Mouse (Mus musculus) layer of hippocampus, postnatal 25 days (tissue): ENCODE data around the gene Clpp. TPM values are rescaled to one million over a fixed set of nuclear protein-coding genes. Genes with fewer than 3 reads are reported as not detected.

Source experiments
- DNase-seq, 2 experiments: peaks; one replicate each; pipeline ENCODE4 v3.0.0; 2022; ENCODE audit warnings: mixed read lengths in 2 of 2, low spot score in 1 of 2; ENCODE audit errors: extremely low spot score in 1 of 2
- total RNA-seq, 2 experiments: library from RNA; stranded (reverse); gene quantifications; 2 replicates each; pipeline ENCODE4 v1.2.3; 2021

Clpp gene
- total RNA-seq, 2 experiments from 2014 or later = 57.8 to 68.3 TPM

- no peak for DNase-seq
These were observed 3.9 kb upstream of the Clpp start for GRCm38 (mm10) chr17:56986105-56986805.

DNA sequence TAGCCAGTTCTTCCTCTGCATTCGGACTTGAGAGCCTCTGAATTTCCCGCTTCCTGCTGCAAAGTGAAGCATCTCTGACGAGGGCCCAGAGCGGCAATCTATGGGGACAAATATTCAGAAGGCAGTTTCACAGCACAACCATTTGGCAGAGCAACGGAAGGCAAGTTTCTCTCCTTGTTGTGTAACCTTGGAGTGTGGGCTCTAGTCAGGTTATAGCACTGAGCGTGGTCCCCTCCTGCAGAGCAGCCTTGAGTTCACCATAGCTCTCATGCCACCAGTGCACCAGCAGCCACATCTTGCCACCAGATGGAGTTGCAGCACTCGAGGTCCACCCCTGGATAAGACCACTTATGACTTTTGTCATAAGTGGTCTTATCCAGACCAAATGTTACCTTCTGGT, 1.7 kb upstream of the Clpp start:
- no peak for DNase-seq

DNA sequence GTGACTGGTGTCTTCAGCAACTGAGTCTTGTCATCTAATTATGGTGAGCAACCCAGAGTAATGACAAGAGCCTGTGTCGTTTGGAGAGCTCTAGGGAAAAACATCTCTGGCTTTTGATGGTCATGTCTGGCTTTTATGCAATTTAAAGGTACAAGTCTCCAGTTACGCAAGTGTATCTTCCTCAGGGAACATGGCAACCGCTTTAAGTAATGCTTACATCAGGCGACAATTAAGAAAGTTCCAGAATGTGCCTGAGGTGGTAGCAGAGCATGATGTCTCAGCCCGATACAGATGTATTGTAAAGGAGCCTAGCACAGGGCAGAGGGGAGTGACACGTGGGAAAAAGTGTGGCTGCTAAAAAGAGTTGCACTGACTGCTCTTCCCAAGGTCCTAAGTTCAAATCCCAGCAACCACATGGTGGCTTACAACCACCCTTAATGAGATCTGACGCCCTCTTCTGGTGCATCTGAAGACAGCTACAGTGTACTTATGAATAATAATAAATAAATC, 1.1 kb upstream of the Clpp start:
- no peak for DNase-seq

- peak in 1 of 2 experiments; percentile 56 for DNase-seq
These were observed 514 bp upstream of the Clpp start for GRCm38 (mm10) chr17:56989467-56990114.

- DNase-seq = peak in 1 of 2 experiments; percentile 4
These were observed 861 bp downstream of the Clpp start for GRCm38 (mm10) chr17:56990966-56991365.

DNA sequence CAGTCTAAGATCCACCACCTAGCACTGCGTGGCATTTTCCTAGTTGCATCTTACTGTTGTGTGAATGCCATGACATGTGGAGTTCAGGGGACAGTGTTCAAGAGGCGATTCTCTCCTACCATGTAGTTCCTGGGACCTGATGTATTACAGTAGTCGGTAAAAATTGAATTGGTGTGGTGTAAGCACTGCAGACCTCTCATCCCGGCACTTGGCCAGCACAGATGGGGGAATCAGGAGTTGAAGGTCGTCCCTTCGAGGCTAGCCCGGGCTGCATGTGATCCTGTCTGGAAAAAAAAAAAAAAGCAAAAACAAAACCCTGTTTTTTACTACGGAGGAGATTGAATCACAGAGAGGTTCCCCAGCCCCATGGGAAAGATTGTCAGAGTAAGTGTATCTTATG, 4.9 kb downstream of the Clpp start:
- no peak for DNase-seq

- no peak for DNase-seq
These were observed 6.4 kb downstream of the Clpp start for GRCm38 (mm10) chr17:56996506-56996905.

DNA sequence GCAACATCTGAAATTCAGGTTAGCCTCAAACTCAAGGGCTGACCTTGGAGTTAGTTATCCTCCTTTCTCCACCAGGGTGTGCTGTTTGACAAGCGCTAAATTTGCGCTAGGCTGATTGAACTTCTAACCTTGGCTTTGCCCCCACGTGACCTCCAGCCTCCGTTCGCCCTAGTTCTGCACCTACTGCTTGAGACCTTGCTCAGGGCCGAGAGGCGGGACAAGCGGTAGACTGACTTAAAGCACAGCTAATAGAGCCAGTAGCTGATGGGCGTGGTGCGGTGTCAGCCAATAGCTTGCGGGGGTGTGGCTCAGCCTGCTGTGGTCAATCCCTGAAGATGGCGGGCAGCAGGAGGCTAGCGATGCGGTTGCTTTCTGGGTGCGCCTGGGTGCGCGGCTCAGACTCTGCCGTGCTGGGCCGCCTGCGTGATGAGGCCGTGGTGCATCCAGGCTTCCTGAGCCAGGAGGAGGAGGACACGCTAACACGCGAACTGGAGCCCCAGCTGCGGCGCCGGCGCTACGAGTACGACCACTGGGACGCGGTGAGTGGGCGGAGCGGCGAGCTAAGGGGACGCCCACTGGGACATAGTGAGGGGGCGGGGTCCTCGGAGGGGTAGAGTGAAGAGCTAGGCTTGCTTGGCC, 7.0 kb downstream of the Clpp start, which contains the start of gene Alkbh7:
Gene Alkbh7 (plus strand): TSS at position 311 of the 639 bp plus-strand sequence.
- peak; percentile 74 to 82 for DNase-seq

DNA sequence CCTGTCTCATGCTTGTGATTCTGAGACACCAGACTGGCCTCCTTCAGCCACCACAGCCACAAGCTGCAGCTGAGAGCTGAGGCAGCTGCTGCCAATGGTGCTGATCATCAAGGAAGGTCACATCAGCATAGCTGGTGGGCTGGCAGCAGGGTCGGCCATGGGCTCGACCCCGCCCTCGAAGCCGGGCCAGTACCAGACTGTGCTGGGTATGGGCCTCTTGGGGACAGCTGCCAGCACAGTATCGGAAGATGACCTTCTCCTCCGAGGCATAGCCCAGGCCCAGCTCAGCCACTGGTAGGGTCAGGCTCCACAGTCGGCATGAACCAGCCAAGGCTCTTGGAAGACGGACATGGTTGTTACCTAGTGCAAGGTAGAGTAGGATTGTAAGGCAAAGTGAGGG, 9.3 kb downstream of the Clpp start:
- no peak for DNase-seq

DNA sequence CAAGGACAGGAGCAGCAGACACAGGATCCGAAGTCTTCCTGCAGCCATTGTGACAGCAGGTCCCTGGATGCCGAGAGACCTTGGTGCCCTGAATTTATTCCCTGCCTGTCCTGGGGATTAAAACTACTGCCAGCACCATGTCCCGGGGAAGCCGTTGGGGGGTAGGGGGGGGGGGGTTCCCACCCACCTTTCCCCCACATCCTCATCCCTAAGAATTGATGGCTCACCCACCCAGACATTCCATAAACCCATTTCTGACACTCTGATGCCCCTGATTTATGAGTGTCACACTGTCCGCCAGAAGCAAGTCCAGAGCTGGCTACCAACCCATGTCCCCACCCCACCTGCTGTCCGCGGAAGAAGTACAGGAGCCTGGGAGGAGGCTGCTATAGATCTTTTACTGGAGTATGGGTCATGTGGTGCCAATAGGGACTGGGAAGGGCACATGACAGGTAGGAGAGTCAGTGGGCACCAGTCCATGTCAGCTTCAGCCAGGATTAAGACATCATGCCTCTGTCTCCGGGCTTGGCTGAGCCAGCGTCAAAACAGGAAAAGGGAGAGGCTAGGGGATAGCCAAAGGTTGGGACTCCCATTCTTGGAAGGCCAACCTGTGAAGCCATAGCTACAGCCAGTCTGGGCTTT, 10.0 kb downstream of the Clpp start, which contains the start of gene Pspn:
Gene Pspn (minus strand): TSS at position 51 of the 642 bp plus-strand sequence.
- no peak for DNase-seq

DNA sequence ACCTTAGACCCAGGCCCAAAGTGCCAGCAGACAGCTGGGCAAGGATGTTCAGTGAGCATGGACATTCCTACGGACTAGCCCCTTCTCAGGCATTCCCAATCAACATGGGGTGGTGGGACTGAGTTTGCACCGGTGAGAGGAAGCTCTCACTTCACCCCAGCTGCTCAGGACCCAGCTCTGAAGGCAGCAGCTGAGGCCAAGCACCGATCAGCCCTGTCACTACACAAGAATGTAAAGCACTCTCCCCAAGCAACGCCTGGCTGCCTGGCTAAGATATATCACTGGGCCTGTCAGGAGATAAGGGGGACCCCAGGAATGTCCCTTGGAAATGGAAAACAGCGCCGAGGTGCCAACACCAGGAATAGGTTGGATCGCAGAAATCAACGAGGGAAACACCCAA, 11.1 kb downstream of the Clpp start:
- no peak for DNase-seq

GRCm38 (mm10) chr17:57003994-57004393, 13.9 kb downstream of the Clpp start:
- no peak for DNase-seq

DNA sequence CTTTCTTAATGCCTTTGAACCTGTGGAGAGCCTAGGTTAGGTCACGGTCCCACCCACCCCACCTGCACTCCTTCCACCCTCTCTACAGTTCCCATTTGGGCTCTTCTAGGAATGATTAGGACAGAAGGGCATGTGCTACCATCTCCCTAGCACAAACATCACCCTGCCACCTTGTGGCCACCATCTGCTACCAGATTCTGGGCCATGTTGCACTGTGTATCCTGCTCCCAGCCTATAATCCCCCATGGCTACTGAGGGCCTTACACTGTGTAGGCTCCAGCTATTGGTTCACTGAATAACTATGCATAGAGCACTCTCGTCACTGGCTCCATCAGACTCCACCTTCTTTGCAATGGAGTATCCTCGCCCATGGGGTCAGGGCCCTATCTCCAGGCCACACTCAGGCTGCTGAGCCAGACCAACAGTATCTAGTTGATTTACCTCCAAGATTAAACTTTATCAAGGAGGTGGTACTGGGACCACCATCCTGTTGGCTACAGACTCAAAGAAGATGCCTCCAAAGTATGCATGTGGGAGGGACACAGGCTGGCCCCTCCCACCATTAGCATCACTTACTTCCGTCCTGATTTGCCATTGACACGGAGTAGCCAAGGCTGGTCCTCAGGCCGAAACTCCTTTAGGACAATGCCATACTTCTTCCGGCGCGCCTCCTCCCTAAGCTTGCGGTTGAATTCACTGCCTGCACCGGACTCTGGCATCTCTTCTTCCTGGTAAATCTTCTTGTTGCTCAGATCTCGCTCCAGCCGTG, 17.2 kb downstream of the Clpp start:
- DNase-seq = no peak

- DNase-seq = no peak
These were observed 20.8 kb downstream of the Clpp start for GRCm38 (mm10) chr17:57010911-57011235.

DNA sequence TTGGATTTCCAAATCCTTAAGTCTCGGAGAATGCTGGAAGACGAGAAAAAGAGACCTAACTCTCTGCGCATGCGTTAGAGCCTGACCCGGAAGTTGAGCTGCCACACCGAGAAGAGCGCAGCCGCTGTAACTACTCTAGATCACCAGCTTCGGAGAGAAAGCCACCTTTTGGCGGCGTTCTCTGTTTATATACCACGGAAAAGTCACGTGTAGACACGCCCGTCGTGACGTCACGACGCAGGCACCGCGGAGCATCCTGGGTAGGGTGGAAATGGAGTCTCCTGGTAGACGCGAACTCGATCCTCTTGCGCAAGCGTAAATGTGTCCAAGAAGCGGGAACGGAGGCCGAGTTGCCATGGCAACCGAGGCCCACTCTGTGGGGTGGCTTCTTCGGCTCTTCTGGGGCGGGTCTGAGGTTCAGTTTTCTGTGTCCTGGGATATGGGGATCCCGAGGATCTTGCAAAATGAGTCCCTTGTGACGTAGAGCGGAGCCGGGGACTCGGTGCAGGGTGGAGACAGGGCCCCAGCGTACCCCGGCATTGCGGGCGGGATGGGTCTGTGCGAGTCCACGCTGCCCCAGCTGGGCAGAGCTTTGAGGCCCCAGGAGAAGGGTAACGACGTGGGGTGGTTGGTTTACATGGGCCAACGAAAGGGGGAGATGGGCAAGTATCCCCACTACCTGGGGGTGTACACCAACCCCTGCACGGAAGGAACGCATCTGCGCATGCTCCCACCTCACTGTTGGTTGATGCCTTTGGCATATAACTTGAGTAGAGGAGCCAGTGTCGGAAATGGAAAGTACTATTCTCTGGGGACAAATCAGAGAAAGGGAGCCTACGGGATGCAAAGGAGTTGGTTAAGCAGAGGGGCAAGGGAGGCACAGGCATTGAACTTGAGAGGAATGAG, 21.4 kb downstream of the Clpp start, which contains the start of the genes Gtf2f1 and Gm17949:
Gene Gtf2f1 (minus strand): TSS at position 53 of the 906 bp plus-strand sequence.
Gene Gm17949 (plus strand): TSS at position 234 of the 906 bp plus-strand sequence.
- DNase-seq = peak; percentile 86 to 87

- DNase-seq = no peak
These were observed 22.2 kb downstream of the Clpp start for GRCm38 (mm10) chr17:57012245-57012795.

- DNase-seq = no peak
These were observed 29.6 kb downstream of the Clpp start for GRCm38 (mm10) chr17:57019693-57020092.

- DNase-seq = no peak
These were observed 30.9 kb downstream of the Clpp start for GRCm38 (mm10) chr17:57020960-57021359.

DNA sequence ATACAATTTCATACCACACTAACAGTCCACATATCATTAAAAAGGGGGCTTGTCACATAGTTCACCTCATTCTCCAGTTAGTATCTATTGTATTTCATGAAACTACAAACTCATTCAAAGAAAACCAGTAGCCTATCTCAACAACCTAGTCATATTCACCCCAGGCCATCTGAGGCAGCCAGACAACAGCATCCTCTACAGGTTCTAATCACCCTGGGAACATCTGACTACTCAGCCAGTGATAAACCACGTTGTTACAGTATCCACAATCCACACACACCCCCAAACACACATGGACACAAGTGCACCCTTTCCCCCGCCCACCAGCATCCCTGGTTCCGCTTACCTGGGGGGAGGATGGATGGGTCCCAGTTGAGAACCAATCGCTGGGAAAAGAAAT, 37.4 kb downstream of the Clpp start:
- DNase-seq = no peak
